Mouse (Mus musculus) monocyte, adult 2 months (primary cell): ENCODE measurements around the gene Fam214a.
A peak's percentile ranks its signal among the peaks of the same experiment; 100 is the strongest.

ENCODE experiments used
- DNase-seq, 2 experiments: peaks; one replicate each; pipeline ENCODE4 v3.0.0; 2022; ENCODE audit warnings: low spot score in 2 of 2, low read depth in 1 of 2

The Fam214a gene

DNA sequence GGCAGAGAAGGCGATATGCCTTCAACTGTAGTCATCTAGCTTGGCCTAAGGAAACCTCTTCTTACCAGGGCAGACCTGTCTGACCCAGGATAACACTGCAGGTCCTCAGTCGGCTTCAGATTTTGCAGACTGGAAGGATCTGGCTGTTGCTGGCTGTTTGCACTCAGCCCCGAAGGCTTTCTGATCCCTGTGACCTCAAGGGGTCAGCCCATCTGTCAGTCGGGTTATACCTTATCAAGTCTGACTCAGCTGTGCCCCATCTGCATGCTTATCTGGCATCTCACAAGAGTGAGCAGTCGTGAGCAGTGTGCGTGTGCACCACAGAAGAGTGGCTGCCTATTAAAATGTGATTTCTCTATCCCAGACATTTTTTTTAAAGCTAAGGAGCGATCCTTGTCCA lies 71.4 kb downstream of the Fam214a start:
- DNase-seq, result no peak

- DNase-seq, result no peak
These were observed 73.0 kb downstream of the Fam214a start for GRCm38 (mm10) chr9:75025689-75026088.

DNA sequence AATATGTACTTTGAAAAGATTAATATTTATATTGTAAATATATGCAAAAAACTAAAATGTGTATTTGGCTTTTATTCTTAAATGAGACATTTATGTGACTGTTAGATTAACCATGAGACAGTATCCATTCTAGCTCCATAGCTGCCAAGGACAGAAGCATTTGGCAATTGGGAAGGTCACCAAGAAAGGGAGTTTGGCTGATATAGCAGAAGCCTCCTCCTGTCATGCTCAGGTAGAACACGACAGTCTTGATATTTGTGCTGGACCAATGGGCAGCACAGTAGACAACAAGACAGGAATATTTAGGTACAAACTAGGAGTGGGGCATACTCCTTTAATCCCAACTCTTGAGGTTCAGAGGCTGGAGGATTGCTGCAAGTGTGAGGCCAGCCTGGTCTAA lies 79.7 kb downstream of the Fam214a start:
- no peak for DNase-seq

DNA sequence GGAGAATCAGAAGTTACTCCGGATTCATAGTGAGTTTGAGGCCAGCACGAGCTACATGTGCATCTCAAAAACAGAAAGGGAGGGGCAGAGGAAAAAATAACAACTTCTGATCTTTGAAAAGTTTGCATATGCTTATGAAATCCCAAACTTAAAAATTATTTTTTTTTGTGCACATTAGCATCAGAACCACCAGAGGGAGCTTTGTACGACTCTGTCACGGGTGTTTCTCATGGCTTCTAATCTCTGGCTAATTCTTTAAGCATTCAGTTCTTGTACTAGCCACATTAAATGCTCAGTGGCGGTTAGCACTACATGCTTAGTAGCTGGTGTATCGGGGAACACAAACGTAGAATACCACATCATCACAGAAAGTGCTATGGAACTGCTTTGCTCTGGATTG lies 80.5 kb downstream of the Fam214a start:
- no peak for DNase-seq

DNA sequence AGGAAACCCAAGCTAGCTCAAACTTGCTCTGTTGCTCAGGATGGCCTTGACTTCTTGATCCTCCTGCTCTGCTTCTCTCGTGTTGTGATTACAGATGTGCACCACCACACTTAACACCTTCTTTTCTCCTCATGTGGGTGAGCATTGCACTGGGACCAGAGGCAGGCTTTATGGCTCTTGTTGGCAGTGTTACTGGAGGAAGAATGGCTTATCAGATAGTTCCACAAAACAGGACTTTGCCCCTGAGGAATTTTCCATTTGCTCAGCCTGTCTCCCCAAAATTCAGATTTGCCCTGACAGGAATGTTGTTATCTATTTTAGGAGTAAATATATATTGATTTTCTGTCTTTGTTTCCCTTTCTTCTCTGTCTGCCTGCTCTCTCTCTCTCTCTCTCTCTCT lies 82.0 kb downstream of the Fam214a start:
- no peak for DNase-seq

DNA sequence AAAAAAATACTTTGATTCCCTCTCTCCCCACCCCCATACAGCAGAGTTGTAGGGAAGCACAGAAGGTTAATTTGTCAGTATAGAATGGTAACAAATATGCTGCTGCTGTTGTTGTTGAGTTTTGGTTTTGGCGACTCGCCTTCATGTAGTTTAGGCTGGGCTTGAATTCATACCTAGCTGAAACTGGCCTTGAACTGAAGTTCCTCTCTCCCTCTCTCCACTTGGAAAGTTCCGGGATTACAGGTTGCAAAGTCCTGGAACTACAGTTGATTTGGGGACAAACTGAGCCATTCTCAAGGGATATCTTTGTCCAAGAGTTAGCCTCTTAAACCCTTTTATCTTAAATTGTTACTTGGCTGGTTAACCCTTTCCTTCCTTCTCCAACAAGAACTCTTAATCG lies 83.3 kb downstream of the Fam214a start:
- DNase-seq, result no peak

DNA sequence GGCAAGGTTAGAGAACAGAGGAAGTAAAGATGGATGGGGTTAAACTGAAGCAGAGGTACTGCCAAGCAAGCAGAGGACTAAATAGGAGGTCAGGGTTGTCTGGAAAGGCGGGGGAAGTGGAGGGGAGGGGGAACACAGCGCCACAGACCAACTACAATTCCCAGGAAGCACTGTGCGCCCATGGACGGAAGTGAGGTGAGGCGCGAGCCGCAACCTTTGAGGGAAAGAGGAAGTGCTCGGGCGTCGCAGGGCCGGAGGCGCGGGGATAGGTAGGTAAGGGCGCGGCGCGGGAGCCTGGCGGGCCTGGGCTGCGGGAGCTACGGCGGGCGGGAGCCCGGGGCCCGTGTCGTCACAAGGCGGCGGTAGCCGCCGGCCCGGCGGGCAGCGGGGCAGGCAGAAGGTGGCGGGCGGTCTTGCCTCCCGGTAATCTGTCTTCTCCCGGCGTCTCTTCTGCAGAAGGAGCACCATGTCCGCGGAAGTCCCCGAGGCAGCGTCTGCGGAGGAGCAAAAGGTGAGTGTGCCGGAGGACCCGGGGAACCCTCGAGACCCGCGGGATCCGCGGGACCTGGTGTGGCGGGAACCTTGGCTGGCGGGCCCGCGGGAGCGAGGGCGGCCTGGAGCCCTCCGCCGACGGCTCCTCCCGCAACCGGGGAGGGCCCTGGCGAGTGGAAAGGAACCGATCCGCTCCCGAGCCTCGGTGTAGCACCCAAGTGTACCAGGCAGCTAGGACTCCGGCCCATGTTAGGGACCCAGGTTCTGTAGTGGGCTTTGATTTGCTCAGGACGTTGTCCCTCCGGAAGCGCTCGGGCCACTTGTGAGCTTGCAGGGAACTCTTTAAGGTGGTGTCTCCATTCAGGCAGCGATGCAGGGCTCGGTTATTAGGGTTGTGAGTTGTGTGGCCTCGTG lies 85.0 kb downstream of the Fam214a start, which contains the start of gene Arpp19:
TSS of gene Arpp19 (plus strand) at position 164 of the 906 bp plus-strand sequence.
- peak; percentile 17 to 56 for DNase-seq

GRCm38 (mm10) chr9:75038357-75038688 lies 85.6 kb downstream of the Fam214a start:
- no peak for DNase-seq

DNA sequence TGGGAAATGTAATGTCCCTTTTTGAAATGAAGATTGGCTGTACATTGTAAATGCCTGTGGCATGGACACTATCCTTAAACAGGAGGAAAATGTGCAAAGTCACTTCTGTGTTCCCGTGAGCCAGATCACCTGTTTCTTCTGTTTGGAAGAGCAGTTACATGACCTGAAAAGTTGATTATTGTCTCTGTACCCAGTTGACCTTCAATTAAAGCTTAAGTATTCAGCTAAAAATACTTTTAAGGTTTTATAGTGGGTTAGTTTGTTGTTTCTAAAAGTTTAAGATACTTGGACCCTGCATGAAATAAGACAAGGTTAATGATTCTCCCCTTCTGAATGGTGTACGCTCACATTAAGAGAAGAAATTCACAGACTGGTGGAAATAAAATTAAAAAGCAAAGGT lies 87.9 kb downstream of the Fam214a start:
- DNase-seq, result no peak

- DNase-seq, result no peak
These were observed 89.3 kb downstream of the Fam214a start for GRCm38 (mm10) chr9:75041840-75042525.

GRCm38 (mm10) chr9:75043191-75043590 lies 90.5 kb downstream of the Fam214a start:
- no peak for DNase-seq

DNA sequence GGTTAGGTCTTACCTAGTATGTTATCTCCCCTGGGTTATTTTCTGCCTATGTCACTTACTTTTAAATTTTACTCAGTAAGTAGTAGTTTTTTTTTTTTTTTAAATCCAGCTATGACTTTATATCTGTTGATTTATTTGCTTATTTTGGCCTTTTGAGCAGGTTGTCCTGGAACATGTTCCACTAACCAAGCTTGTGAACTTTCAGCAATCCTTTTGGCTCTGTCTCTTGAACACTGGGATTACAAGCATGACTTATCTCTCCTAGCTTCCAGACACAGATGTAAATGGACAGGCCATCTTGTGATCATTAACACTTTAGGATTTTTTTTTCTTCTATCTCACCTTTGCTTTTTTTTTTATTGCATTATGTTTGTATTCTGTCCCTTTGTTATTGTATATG lies 94.4 kb downstream of the Fam214a start:
- DNase-seq, result no peak

GRCm38 (mm10) chr9:75049100-75049499 lies 96.4 kb downstream of the Fam214a start:
- peak in 1 of 2 experiments; percentile 31 for DNase-seq

GRCm38 (mm10) chr9:75050003-75050402 lies 97.3 kb downstream of the Fam214a start:
- peak in 1 of 2 experiments; percentile 46 for DNase-seq

DNA sequence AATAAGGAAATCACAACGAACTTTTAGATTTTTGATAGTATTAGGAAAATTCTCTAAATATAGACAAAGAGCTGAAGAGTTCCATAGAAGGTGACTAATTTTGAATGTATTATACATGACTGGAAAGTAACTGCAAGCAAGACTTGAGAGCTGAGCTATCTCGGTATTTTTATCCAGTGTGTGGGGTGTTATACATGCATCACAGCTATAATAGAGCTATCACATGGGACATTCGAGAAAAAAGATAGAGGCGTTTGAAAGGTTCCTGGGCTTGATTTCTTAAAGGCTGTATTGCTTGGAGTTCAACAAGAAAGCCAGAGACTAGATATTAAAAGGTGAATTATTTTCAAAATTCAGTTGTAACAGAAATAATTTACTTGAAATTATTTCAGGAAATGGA lies 99.2 kb downstream of the Fam214a start:
- DNase-seq, result no peak

DNA sequence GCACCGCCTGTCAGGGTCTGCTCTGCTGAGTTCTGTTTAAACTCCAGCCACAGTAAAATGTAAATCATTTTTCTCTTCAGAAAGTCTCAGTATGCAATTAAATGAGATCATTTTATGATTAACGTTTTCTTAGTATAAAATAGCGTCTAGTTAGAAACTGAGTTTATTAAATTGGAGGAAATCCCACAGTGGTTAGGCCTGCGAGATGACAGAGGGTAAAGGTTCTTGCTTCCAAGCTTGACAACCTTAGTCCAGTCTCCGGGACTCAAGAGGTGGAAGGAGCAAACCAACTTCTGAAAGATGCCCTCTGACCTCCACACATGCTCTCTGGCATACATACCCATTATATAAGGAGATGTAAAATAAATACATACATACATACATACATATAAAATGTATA lies 102.4 kb downstream of the Fam214a start:
- no peak for DNase-seq

GRCm38 (mm10) chr9:75064678-75065331 lies 112.1 kb downstream of the Fam214a start:
- DNase-seq, result no peak

GRCm38 (mm10) chr9:75070457-75071028 lies 117.9 kb downstream of the Fam214a start, which contains the start of gene Myo5a:
Gene Myo5a (plus strand): TSS chr9:75071015.
- no peak for DNase-seq

GRCm38 (mm10) chr9:75071029-75071705 lies 118.5 kb downstream of the Fam214a start:
- peak; percentile 31 to 65 for DNase-seq

DNA sequence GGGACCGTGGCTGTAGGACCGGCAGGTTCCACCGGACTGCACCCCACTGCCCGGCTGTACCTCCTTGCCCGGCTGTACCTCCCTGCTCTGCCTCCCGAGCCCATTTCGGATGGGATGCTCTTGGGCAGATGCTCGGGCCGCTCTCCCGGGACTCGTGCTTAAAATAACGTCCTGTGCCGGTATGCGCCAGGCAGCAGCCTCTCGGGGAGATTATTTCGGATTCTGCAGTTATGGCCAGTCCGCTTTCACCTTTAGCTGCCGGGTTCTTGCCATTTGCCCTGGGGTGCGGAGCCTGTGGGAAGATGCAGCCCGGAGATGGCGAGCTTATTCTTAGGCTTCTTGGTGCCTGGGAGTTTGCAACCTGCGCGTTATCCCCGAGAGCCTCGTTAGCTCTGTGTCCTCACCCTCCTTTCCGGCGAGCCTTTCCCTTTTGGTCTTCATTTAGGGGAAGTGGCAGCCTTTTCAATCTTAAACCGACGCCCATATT lies 119.1 kb downstream of the Fam214a start:
- DNase-seq, result peak; percentile 21 to 34

- no peak for DNase-seq
These were observed 119.7 kb downstream of the Fam214a start for GRCm38 (mm10) chr9:75072361-75072760.
